Mouse (Mus musculus) limb, embryonic 14.5 days (tissue): ENCODE results near the gene Ccl22. TPM values are rescaled to one million over a fixed set of nuclear protein-coding genes. Genes with fewer than 3 reads are reported as not detected.

Experiments used
- ATAC-seq: fragments of 200-750 bp; cut with Nextera tagmentation; 2 replicates; pipeline ENCODE4 v1.8.0; 2017; ENCODE audit warnings: low read depth, moderate number of reproducible peaks, moderate TSS enrichment; ENCODE audit not compliant: low FRiP score
- DNase-seq: peaks from one replicate; pipeline ENCODE4 v3.0.0-alpha.2; 2015; ENCODE audit warnings: low spot score
- H3K27ac ChIP-seq: fragments of 300-500 bp; sonication (generic); replicated peaks from 2 replicates; pipeline ENCODE4 v1.5.1; 2014; ENCODE audit warnings: low read depth, mild to moderate bottlenecking, low read length, moderate library complexity, mixed read lengths
- H3K27me3 ChIP-seq: fragments of 300-500 bp; sonication (generic); 2 replicates; pipeline ENCODE4 v1.6.1; 2014; ENCODE audit warnings: low read length, mixed read lengths; ENCODE audit not compliant: control insufficient read depth, insufficient read depth
- H3K36me3 ChIP-seq: fragments of 300-500 bp; sonication (generic); 2 replicates; pipeline ENCODE4 v1.6.1; 2014; ENCODE audit warnings: mild to moderate bottlenecking, low read length, moderate library complexity, mixed read lengths; ENCODE audit not compliant: control insufficient read depth, insufficient read depth
- H3K4me1 ChIP-seq: fragments of 300-500 bp; sonication (generic); 2 replicates; pipeline ENCODE4 v1.6.1; 2014; ENCODE audit warnings: antibody characterized with exemption, low read length, mixed read lengths; ENCODE audit not compliant: control insufficient read depth, insufficient read depth
- H3K4me2 ChIP-seq: fragments of 300-500 bp; sonication (generic); replicated peaks from 2 replicates; pipeline ENCODE4 v1.6.1; 2014; ENCODE audit warnings: low read depth, mild to moderate bottlenecking, low read length, moderate library complexity; ENCODE audit not compliant: severe bottlenecking
- H3K4me3 ChIP-seq: fragments of 300-500 bp; sonication (generic); replicated peaks from 2 replicates; pipeline ENCODE4 v1.5.1; 2014; ENCODE audit warnings: low read length
- H3K9ac ChIP-seq: fragments of 300-500 bp; sonication (generic); 2 replicates; pipeline ENCODE4 v1.6.1; 2014; ENCODE audit warnings: mild to moderate bottlenecking, low read depth, low read length, moderate library complexity; ENCODE audit not compliant: severe bottlenecking
- H3K9me3 ChIP-seq: fragments of 300-500 bp; sonication (generic); 2 replicates; pipeline ENCODE4 v1.6.1; 2016; ENCODE audit warnings: low read length; ENCODE audit not compliant: control insufficient read depth
- POLR2A ChIP-seq: fragments of 200-500 bp; IDR thresholded peaks from 2 replicates; pipeline ENCODE4 v1.8.0; 2012; ENCODE audit warnings: inconsistent platforms, mild to moderate bottlenecking, moderate library complexity, borderline replicate concordance; ENCODE audit not compliant: insufficient read depth, insufficient read length; ENCODE audit errors: extremely low read depth
- WGBS: fragments of 180-500 bp; shearing (Covaris S2); extraction: QIAGEN DNeasy Blood & Tissue Kit; methylation state at CpG from one replicate; pipeline ENCODE4 v1.1.7; 2014; 5-methylcytosine and 5-hydroxymethylcytosine counted together
- polyA plus RNA-seq, 2 experiments: library from polyadenylated mRNA; depleted of rRNA in 1 of 2; stranded (reverse) in 1 of 2; unstranded in 1 of 2; fragments of >200 nt; fragmentation: Nextera tagmentation in 1 of 2; extraction: Ambion mirVana in 1 of 2; gene quantifications; 2 replicates each; pipeline versions ENCODE4 v1.2.1 to v1.2.3; 2012 to 2014

The Ccl22 gene
- polyA plus RNA-seq, 2 experiments, result 0.14 TPM; not detected in 1

- H3K9me3 ChIP-seq, result no peaks in the 10 kb centered on the region
- DNase-seq (no peak), ATAC-seq (no peak)
- no peak for TF ChIP-seq POLR2A
- no peak overlapping the region for H3K4me2 ChIP-seq
- H3K4me3 ChIP-seq, result no peak overlapping the region
- no peaks in the 10 kb centered on the region for H3K36me3 ChIP-seq
- no peak overlapping the region for H3K9ac ChIP-seq
- WGBS, result 78% methylated on average over 3 of the region's 3 CpGs
- no peaks in the 10 kb centered on the region for H3K4me1 ChIP-seq
- no peak overlapping the region for H3K27ac ChIP-seq
- H3K27me3 ChIP-seq, result no peaks in the 10 kb centered on the region
Observed at GRCm38 (mm10) chr8:94715871-94716270, 29.5 kb upstream of the Ccl22 start.

- WGBS, result 82% methylated on average over 1 of the region's 1 CpGs
- no peak for ATAC-seq
- no peak overlapping the region for H3K27ac ChIP-seq
- H3K9me3 ChIP-seq, result no peaks in the 10 kb centered on the region
- no peak overlapping the region for H3K9ac ChIP-seq
- no peaks in the 10 kb centered on the region for H3K36me3 ChIP-seq
- H3K4me2 ChIP-seq, result no peak overlapping the region
- H3K27me3 ChIP-seq, result no peaks in the 10 kb centered on the region
- no peaks in the 10 kb centered on the region for H3K4me1 ChIP-seq
- no peak for DNase-seq
- no peak for TF ChIP-seq POLR2A
- H3K4me3 ChIP-seq, result no peak overlapping the region
Observed at GRCm38 (mm10) chr8:94716841-94717240, 28.5 kb upstream of the Ccl22 start.

- H3K27me3 ChIP-seq, result no peaks in the 10 kb centered on the region
- H3K36me3 ChIP-seq, result no peaks in the 10 kb centered on the region
- WGBS, result 82% methylated on average over 5 of the region's 5 CpGs
- DNase-seq, result no peak
- no peaks in the 10 kb centered on the region for H3K9me3 ChIP-seq
- H3K4me2 ChIP-seq, result no peak overlapping the region
- H3K9ac ChIP-seq, result no peak overlapping the region
- H3K4me3 ChIP-seq, result no peak overlapping the region
- ATAC-seq, result no peak
- no peak for TF ChIP-seq POLR2A
- no peaks in the 10 kb centered on the region for H3K4me1 ChIP-seq
- no peak overlapping the region for H3K27ac ChIP-seq
Observed at GRCm38 (mm10) chr8:94725998-94726397, 19.4 kb upstream of the Ccl22 start.

- 37% methylated on average over 4 of the region's 4 CpGs for WGBS
- Histone ChIP-seq H3K4me2 (no peak overlapping the region), H3K4me3 (no peak overlapping the region), H3K36me3 (no peaks in the 10 kb centered on the region), H3K4me1 (no peaks in the 10 kb centered on the region), H3K9me3 (no peaks in the 10 kb centered on the region), H3K9ac (no peak overlapping the region), H3K27me3 (no peaks in the 10 kb centered on the region), H3K27ac (no peak overlapping the region)
- ATAC-seq (no peak), DNase-seq (no peak)
- TF ChIP-seq POLR2A, result no peak
Observed at GRCm38 (mm10) chr8:94729301-94729700, 16.1 kb upstream of the Ccl22 start.

GRCm38 (mm10) chr8:94733821-94734465 is 11.4 kb upstream of the Ccl22 start:
- 67% methylated on average over 5 of the region's 5 CpGs for WGBS
- no peaks in the 10 kb centered on the region for H3K4me1 ChIP-seq
- H3K9me3 ChIP-seq, result no peaks in the 10 kb centered on the region
- TF ChIP-seq POLR2A, result no peak
- no peaks in the 10 kb centered on the region for H3K36me3 ChIP-seq
- no peak overlapping the region for H3K4me2 ChIP-seq
- H3K9ac ChIP-seq, result no peak overlapping the region
- ATAC-seq (no peak), DNase-seq (no peak)
- no peaks in the 10 kb centered on the region for H3K27me3 ChIP-seq
- no peak overlapping the region for H3K27ac ChIP-seq
- H3K4me3 ChIP-seq, result no peak overlapping the region
